In genomic region chr8:80738046-80738387, GRCm38 (mm10) we compare ENCODE assay signal across 8 mouse cellular contexts. TPM values are rescaled to one million over a fixed set of nuclear protein-coding genes. Genes with fewer than 3 reads are reported as not detected.
DNase-seq lines count a peak whose midpoint lies in the region; ATAC-seq and TF ChIP-seq lines count a peak whose summit lies in the region.

No protein-coding gene starts in this region.

- H3K4me2 ChIP-seq in lung, embryonic 16.5 days (ENCODE audit: low read depth, low read length), result peak overlapping the region; percentile 84

- peaks cover 8% of the 10 kb centered on the region for H3K4me1 ChIP-seq in testis, adult 2 months (ENCODE audit: control insufficient read depth, insufficient read depth, low read length)
- peaks cover 3% of the 10 kb centered on the region for H3K4me1 ChIP-seq in lung, embryonic 16.5 days (replicated peaks; ENCODE audit: control insufficient read depth, insufficient read depth, low read length)

- H3K4me3 ChIP-seq in testis, adult 2 months (ENCODE audit: control insufficient read depth, low read depth, low read length), result peak overlapping the region; percentile 95
- peak overlapping the region; percentile 88 for H3K4me3 ChIP-seq in lung, embryonic 16.5 days (ENCODE audit: low read length)

- no peaks in the 10 kb centered on the region for H3K27me3 ChIP-seq in testis, adult 2 months (ENCODE audit: control insufficient read depth, insufficient read depth, low read length)
- no peaks in the 10 kb centered on the region for H3K27me3 ChIP-seq in lung, embryonic 16.5 days (ENCODE audit: control insufficient read depth, insufficient read depth, low read depth, low read length)

- 1% methylated on average over 5 of the region's 5 CpGs for WGBS in lung, embryonic 16.5 days

- no peak for TF ChIP-seq CTCF in testis, adult 2 months (IDR thresholded peaks at IDR 0.05; ENCODE audit: control insufficient read depth, insufficient read depth, insufficient replicate concordance, low read depth, low read length)

- no peaks in the 10 kb centered on the region for H3K9me3 ChIP-seq in lung, embryonic 16.5 days (ENCODE audit: control insufficient read depth, low read length)

- H3K36me3 ChIP-seq in testis, adult 2 months (ENCODE audit: control insufficient read depth, insufficient read depth, low read length), result peaks cover 1% of the 10 kb centered on the region; the same call in 1 of the 2 replicates
- peaks cover 4% of the 10 kb centered on the region; the same call in 1 of the 2 replicates for H3K36me3 ChIP-seq in lung, embryonic 16.5 days (ENCODE audit: control insufficient read depth, insufficient read depth, low read length)

- peak overlapping the region; percentile 83; the same call in 1 of the 2 replicates for H3K27ac ChIP-seq in testis, adult 2 months (ENCODE audit: control insufficient read depth, insufficient read depth, low read depth, low read length)
- peak overlapping the region; percentile 98 for H3K27ac ChIP-seq in lung, embryonic 16.5 days (ENCODE audit: low read length)

- DNase-seq in testis, postnatal 14 days (ENCODE audit: low spot score), result no peak
- peak; percentile 47 for DNase-seq in heart, postnatal 4 days
- DNase-seq in right cerebral cortex, adult 18-20 months, result no peak
- no peak for DNase-seq in spleen, postnatal 4 days (ENCODE audit: low spot score in 2 of 2)
- no peak for DNase-seq in frontal cortex, postnatal 36 days (ENCODE audit: low spot score in 2 of 2)

- no peak for TF ChIP-seq POLR2A in testis, adult 2 months (IDR thresholded peaks at IDR 0.05; ENCODE audit: control insufficient read depth, low read depth, low read length)

- ATAC-seq in erythroblast, adult 5-6 weeks (replicated peaks; ENCODE audit: low FRiP score, poor library complexity, severe bottlenecking), result peak; percentile 13
- no peak for ATAC-seq in lung, embryonic 16.5 days (ENCODE audit: low read depth)

- H3K9ac ChIP-seq in lung, embryonic 16.5 days (ENCODE audit: low read length), result peak overlapping the region; percentile 92

RNA-seq across cellular contexts. Expression of gene Smarca5, which starts 1.3 kb away (rescaled TPM):
- polyA plus RNA-seq in testis, adult 2 months (2012; rRNA removed), result 7.2 and 8.6 TPM in 2 replicates
- total RNA-seq in erythroblast, adult 5-6 weeks (2015; ENCODE audit: low replicate concordance), result 49.4 and 67.3 TPM in 2 replicates
- 59.6 and 168 TPM in 2 replicates for total RNA-seq in erythroblast, adult 5-6 weeks (2017; ENCODE audit: low replicate concordance)
- total RNA-seq in heart, postnatal 4 days (2021), result 10 to 100 TPM; 43.4 to 44.8 TPM
- polyA plus RNA-seq in lung, embryonic 16.5 days (2015; fragmentation: Nextera tagmentation; extraction: Ambion mirVana), result 53.0 and 58.7 TPM in 2 replicates
